Mouse (Mus musculus) megakaryocyte progenitor cell, adult 5-6 weeks (primary cell): Measurements from ENCODE around the gene Akt1. TPM values are rescaled to one million over a fixed set of nuclear protein-coding genes. Genes with fewer than 3 reads are reported as not detected.
A peak's percentile ranks its signal among the peaks of the same experiment; 100 is the strongest.

Experiments
- ATAC-seq: replicated peaks from 2 replicates; pipeline ENCODE4 v1.8.0; 2016; ENCODE audit warnings: mild to moderate bottlenecking, moderate TSS enrichment, inconsistent platforms; ENCODE audit not compliant: poor library complexity
- total RNA-seq, 2 experiments: library from RNA; stranded (forward) in 1 of 2; stranded (reverse) in 1 of 2; fragments of 157-497, 149-512 nt in 1 of 2; fragments of 200-1000 nt in 1 of 2; gene quantifications; 2 replicates each; pipeline versions ENCODE4 v1.2.3 to v1.2.4; 2015 to 2017

Akt1 gene
- total RNA-seq, 2 experiments from 2014 or later: 74.8 to 85.6 TPM

GRCm38 (mm10) chr12:112663716-112664115 lies 11.0 kb downstream of the Akt1 start:
- ATAC-seq: no peak

DNA sequence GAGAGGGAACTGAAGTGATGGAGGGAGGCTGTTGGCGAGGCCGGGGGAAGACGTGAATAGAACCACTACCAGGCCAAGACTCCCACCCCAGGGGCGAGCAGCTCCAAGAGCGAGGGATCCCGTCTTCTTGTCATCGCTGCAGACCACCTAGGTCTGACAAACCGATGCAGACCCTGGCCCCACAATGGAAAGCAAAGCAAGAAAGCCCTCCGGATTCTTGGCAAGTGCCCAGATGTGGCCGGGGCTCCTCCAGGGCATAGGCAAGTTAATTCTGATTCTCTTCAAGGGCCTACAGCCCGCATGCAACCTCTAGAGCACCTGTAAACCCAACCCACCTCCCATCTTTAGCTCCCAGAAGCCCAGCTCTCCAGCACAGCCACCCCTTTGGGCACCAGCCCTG lies 11.4 kb downstream of the Akt1 start:
- ATAC-seq: no peak

GRCm38 (mm10) chr12:112661851-112662250 lies 12.8 kb downstream of the Akt1 start:
- ATAC-seq: no peak

DNA sequence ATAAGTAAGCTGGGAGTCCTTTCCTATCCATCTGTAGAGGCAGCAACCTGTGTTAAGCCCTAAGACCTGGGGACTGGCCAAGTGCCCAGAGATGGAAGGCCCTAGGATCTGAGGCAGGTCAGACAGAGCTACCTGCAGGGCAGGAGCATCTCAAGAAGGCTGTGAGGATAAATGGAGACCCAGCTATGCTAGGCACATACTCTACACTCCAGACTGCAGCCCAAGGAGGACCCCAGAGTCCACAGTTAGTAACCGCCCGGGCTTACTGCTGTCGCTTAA lies 13.4 kb downstream of the Akt1 start:
- no peak for ATAC-seq

DNA sequence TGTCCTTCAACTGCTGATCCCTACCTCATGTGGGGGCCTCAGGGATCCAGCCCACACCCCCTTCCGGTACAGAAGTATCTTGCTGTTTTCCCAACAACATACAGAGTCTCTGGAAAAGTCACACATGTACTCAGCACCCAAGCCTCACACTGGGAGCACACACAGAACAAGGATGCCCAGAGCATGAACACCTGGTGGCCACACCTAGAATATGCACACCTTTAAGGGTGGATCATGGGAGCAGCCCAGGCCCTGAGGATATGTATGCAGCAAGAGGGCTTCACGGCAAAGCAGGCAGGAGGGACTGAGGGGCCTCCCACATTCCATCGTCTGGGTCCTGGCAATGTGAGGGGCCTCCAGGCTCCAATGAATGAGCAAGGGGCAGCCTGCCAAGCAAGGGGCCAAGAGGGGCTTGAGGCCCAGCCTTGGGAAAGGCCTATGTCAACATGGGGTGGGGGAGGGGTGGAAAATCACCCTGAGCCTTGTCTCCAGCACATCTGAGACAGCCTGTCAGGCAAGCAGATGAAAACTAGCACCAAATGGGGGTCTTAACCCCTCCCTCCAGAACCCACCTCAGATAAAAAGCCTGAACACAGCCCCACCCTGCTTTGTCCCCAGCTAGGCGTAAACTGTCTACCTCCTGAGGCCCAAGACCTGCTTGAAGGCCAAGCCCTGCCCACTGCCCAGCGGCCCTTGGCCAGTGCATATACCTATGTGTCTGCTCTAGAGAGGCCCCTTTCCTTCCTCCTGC lies 13.9 kb downstream of the Akt1 start:
- ATAC-seq: no peak

DNA sequence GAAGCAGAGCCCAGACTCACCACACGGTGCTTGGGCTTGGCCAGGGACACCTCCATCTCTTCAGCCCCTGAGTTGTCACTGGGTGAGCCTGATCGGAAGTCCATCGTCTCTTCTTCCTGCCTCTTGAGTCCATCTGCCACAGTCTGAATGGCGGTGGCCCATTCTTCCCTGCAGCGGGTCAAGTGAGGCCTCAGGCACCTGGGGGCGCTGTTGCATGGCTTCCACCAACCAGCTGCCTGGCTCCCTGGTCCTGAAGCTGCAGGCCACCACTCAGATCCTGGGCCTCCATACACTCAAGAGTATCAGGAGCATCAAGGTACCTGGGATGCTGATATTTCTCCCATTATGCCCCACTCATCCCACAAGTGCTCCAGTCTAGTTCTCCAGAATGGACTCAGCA lies 15.6 kb downstream of the Akt1 start:
- peak; percentile 61; the same call in 1 of the 2 replicates for ATAC-seq

DNA sequence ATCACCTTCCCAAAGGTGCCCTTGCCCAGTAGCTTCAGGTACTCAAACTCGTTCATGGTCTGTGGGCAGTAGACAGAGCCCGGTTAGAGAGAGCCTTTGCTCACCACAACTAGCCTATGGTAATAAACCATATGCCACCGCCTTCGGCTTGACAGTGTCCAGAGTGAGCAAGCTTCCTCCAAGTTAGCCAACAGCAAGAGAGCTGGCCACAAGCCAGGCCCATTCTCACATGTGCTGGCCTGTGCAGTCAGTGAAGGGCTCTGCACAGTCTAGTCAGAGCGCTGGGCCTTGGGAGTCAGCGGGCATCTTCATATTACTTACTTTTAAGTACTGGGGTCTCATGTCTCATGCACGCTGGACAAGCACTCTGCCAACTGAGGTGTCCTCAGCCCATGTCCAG lies 16.1 kb downstream of the Akt1 start:
- ATAC-seq: no peak

DNA sequence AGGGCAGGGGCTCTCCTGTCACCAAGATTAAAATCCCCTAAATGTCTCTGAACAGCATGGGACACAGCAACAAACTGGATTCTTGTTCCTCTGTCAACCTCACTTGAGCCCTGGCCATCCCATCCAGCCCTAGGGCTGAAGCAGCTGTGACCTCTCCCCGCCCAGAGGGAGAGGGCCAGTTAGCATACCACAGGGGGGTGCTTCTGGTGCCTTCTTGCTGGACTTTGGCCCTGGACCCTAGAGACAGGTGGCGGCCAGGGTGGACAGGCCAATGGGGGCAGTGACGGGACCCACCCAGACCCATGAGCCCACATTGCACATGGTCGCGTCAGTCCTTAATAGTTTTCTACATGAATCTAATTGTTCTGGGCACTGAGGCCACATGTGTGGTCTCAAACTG lies 20.6 kb downstream of the Akt1 start:
- no peak for ATAC-seq

DNA sequence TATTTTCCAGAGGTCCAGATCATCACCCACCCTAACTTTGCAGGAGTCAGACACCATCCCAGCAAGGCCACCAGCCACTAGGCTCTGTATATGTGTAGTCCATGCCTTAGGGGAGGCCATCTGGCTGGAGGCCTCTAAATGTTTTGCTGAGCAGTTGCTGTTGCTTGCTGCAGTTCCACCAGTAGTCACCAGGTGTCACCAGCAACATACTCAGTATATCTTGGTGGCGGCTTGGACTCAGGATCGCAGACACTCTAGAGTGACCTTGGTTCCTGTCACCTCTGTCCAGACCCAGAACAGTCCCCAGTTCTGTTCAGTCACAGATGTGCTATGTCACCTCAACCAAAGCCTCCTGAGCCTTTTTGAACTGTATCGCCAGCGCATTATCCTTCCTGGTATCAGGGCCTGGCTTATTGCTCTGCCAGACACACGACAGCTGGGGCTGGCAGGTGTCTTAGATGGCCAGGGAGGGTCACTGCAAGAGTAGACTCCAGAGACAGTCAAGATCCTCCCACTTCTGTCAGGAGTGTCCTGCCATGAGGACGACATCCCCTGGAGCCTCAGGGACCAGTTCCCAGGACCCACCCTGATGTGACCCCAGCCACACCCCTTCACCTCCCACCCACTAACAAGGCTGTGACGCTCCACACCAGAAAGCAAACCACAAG lies 21.4 kb downstream of the Akt1 start:
- ATAC-seq: peak; percentile 87

- no peak for ATAC-seq
Measured at GRCm38 (mm10) chr12:112651778-112652439, 22.8 kb downstream of the Akt1 start.

DNA sequence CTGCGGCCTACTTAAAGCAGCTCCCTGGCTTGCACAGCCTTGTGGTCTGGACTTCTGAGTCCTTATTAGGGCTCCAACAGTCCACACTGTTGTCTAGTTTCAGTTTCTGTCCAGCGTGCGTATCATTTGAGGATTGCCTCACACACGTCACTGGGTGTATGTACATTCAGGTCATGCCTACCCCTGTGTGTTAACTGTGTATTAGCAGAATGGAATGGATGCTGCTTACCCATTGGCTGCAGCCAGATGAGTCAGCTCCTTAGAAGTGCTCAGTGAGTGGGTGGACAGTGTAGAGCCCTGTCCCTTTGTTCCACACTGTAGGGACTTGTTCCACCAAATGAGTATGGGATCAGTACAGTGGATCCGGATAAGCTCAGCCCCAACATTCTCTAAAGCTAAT lies 26.6 kb downstream of the Akt1 start:
- ATAC-seq: peak; percentile 15

DNA sequence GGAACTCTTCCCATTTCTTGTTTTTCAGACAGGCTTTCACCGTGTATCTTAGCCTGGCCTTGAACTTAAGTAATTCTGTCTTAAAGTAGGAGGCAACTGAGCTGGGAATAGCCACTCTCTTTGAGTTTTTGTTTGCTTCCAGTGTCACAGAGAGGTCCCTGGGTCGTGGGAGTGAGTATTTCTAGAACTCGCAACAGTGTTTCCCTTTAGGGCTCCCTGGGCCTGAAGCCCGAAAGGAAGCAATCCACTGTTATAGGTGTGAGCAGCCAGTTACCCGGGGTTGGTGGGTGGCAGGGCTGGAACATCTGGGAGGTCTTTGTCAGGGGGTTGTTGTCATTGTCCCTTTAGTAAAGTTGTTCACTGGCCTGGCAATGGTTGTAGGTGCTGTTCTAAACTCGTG lies 28.5 kb downstream of the Akt1 start:
- ATAC-seq: no peak

GRCm38 (mm10) chr12:112644855-112645506 lies 29.7 kb downstream of the Akt1 start:
- peak; percentile 21 for ATAC-seq

GRCm38 (mm10) chr12:112644180-112644854 lies 30.4 kb downstream of the Akt1 start, which contains the start of gene Siva1:
Siva1 (plus strand) TSS chr12:112644679.
- ATAC-seq: peak; percentile 83

- no peak for ATAC-seq
Measured at GRCm38 (mm10) chr12:112643126-112643525, 31.6 kb downstream of the Akt1 start.

DNA sequence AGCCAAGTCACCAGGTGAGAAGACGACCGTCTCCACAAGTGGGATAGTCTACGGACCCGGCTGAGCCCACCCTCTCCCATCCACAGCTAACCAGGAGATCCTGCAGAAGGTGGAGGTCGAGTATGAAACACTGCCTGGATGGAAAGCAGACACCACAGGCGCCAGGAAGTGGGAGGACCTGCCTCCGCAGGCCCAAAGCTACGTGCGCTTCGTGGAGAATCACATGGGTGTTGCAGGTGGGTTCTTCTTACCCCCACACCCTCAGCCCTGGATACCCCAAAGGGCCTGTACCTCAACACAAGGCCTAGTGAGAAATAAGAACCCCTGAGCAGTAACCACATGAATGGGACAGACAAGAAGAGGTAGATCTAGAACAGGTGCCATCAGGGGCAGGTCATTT lies 35.2 kb downstream of the Akt1 start:
- no peak for ATAC-seq

- no peak for ATAC-seq
Measured at GRCm38 (mm10) chr12:112633686-112634085, 41.0 kb downstream of the Akt1 start.

DNA sequence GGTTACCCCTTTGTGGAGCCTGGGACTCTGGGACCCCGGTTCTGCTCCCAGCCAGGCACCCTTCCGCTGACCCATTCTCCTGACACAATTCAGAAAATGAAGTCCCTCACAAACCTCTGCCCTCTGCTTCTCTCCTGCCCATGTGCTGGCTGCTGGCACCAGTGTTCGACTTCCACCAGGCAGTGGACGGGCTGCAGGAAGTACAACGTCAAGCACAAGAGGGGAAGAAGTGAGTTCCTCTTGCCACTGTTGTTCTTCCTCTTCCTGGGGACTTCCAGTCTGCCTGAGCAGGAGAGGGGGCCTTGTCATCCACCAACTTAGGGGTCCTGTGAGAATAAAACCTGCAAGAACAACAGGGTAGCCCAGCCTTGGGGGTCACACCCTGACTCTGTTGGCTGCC lies 41.8 kb downstream of the Akt1 start:
- ATAC-seq: 0 out of 2 replicates have a peak, but pooled peaks have one; percentile 13

DNA sequence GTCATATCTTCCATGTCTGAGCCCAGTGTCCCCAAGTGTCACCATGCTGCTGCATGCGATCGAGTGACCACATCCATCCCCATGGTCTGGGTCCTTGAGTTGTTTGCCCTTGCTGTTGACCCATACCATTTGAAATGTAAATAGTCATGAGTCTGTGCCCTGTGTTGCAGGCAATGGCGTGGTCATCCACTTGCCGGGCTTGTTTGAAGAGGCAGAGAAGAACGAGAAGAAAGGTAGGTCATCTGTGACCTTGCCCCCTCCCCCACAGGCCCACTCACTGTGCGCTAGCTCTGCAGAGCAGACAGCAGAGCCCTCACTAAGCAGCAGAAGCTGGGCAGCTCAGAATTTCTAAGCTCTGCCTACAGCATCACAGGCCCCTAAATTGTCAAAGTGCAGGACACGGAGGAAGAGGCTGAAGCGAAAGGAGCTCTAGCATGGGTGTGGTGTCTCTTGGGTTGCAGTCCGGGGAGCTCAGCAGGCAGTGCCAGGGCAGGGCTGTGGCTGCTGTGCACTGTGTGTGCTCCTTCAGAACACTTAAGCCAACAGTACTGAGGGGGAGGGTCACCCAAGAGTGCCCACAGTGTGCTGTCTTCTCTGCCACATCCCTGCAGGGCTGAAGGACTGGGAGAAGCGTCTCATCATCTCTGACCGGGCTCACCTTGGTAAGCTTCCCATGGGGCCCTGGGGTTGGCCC lies 42.5 kb downstream of the Akt1 start:
- ATAC-seq: no peak

GRCm38 (mm10) chr12:112631472-112631871 lies 43.2 kb downstream of the Akt1 start:
- no peak for ATAC-seq
